Mouse (Mus musculus): ENCODE data around the gene Pdpk1.

- TF ChIP-seq EP300 (IDR thresholded peaks at IDR 0.05; ENCODE audit: low read depth) (no peak), CTCF (IDR thresholded peaks at IDR 0.05; ENCODE audit: low read depth) (no peak)
Observed at GRCm38 (mm10) chr17:24090575-24090974, 60.1 kb downstream of the Pdpk1 start.

Measured in liver, postnatal 0 days (tissue).